Mouse (Mus musculus): ENCODE data around the gene Rgr.
"Not testable (repeated sequence)": the region's sequence is repeated elsewhere in the genome, so short reads cannot be mapped to it uniquely, and the experiment has no call there.

The Rgr gene

DNA sequence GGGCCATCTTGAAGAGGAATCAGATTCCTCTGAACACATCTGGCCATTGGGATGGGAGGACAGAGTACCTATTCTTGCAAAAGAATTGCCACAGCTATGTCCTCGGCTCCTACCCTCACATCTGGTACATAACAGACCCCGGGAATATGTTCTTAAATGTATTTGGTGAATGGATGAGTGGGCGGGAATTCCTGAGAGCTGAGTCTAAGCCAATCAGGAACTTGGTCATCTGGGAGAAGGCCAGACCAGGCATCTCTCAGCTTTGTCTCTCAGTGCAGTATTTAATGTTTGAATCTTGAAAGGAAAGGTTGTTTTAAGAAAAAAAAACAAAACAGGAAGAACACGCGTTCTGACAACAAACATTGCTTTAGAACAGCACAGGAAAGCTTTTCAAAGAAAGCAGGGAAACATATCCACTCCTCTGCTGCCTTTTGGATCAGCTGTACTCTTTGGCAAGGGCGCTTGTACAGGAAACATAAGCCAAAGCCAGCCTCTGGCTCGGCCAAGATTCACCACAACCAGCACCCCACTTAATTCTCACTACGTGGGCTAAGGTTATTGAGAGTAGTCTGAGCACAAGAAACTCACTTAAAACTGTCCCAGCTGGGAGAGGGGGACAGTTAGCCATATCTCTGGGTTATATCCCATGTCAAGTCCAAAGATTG lies 45.2 kb downstream of the Rgr start:
- DNase-seq (ENCODE audit: extremely low read depth, low read depth, low spot score) = no peak

DNA sequence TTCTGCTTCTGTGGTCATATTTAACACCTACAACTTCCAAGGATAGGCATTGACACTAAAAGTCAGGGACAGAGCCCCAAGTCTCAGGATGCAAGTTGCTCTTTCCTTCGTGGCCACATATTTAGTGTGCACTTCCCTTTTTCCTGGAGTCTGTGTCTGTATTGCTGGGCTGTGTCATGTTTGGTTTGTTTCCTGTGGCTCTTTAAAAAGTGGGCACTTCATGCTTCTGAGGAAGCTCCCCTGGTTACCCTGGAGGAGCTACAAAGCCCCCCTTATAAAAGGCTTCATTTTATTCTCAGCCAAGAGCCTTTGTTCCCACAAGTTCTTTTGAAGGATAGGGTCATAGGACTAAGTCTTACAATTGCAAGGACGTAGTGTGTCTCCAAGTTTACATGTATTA lies 45.9 kb downstream of the Rgr start:
- DNase-seq (ENCODE audit: extremely low read depth, low read depth, low spot score) = no peak

DNA sequence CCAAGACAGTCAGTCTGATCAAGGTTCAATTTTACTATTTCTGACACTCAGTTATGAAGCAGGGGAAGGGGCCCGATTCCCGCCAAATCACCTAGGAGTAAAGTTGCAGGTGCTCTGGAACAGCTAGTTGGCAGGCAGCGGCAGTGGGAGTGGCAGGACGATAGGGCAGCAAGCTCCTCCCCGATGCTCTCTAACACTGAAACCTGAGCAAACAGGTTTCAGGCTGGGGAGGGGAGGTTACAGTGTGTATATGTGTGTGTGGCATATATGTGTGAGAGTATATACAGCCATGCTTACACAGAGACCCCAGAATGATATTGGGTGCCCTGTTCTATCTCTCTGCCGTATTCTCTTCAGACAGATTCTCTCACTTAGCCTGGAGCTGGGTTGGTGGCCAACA lies 48.0 kb downstream of the Rgr start:
- DNase-seq (ENCODE audit: extremely low read depth, low read depth, low spot score) = not testable (repeated sequence)

DNA sequence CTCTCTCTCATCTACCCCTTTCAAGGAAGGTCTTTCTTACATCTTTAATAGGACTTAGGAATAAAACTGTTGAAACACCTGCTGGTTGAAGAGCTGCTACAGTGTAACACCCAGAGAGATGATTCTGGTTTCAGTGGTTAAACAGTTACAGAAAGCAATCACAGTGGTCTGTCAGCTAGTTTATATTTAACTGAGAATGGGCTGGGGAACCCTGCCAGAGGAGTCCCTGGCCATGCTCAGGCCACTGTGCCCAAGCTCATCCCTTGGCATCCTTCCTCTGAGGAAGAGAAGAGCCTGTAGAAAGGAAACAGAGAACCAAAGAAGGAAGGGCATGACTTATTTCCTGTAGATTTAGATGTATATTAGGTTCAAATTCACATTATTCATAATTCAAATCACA lies 59.0 kb downstream of the Rgr start:
- no peak for DNase-seq (ENCODE audit: extremely low read depth, low read depth, low spot score)

DNA sequence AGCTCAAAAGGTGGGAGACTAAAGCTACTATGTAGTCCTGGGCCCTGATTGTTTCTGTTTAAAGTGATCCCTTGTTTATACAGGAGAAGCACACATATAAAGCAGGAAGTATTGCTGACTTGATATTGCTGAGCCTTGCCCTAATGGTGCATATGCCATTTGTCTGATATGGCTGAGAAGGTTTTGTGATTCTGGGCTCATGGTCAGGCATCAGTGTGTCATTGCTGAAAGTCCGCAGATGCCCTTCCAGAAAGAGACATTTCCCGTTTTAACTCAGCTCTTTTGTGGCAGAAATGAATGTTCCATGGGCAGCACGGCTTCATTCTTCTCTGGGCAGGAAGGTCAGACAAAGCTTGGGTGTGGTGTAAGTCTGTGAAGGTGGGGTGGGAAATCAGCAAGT lies 63.1 kb downstream of the Rgr start:
- no peak for DNase-seq (ENCODE audit: extremely low read depth, low read depth, low spot score)

Data from fat pad, adult 2 months (tissue).